Mouse (Mus musculus) liver, embryonic 16.5 days (tissue): ENCODE results near the gene Hectd1. TPM values are rescaled to one million over a fixed set of nuclear protein-coding genes. Genes with fewer than 3 reads are reported as not detected.

Experiments
- ATAC-seq: fragments of 200-750 bp; cut with Nextera tagmentation; 2 replicates; pipeline ENCODE4 v1.8.0; 2017; ENCODE audit warnings: low read depth, mild to moderate bottlenecking, moderate number of reproducible peaks, moderate library complexity
- H3K27ac ChIP-seq: fragments of 300-500 bp; sonication (generic); 2 replicates; pipeline ENCODE4 v1.5.1; 2014; ENCODE audit warnings: mild to moderate bottlenecking, low read length
- H3K27me3 ChIP-seq: fragments of 300-500 bp; sonication (generic); 2 replicates; pipeline ENCODE4 v1.6.1; 2014; ENCODE audit warnings: low read depth, low read length, mixed read lengths; ENCODE audit not compliant: control insufficient read depth, insufficient read depth
- H3K36me3 ChIP-seq: fragments of 300-500 bp; sonication (generic); 2 replicates; pipeline ENCODE4 v1.6.1; 2014; ENCODE audit warnings: mild to moderate bottlenecking; ENCODE audit not compliant: control insufficient read depth, insufficient read depth
- H3K4me1 ChIP-seq: fragments of 300-500 bp; sonication (generic); 2 replicates; pipeline ENCODE4 v1.6.1; 2014; ENCODE audit warnings: low read depth, low read length, mixed read lengths; ENCODE audit not compliant: control insufficient read depth
- H3K4me2 ChIP-seq: fragments of 300-500 bp; sonication (generic); 2 replicates; pipeline ENCODE4 v1.6.1; 2014; ENCODE audit warnings: low read depth, low read length, mixed read lengths
- H3K4me3 ChIP-seq: fragments of 300-500 bp; sonication (generic); 2 replicates; pipeline ENCODE4 v1.5.1; 2014; ENCODE audit warnings: low read depth, mild to moderate bottlenecking, low read length
- H3K9ac ChIP-seq: fragments of 300-500 bp; sonication (generic); 2 replicates; pipeline ENCODE4 v1.6.1; 2014; ENCODE audit warnings: low read depth, low read length
- H3K9me3 ChIP-seq: fragments of 300-500 bp; sonication (generic); replicated peaks from 2 replicates; pipeline ENCODE4 v1.6.1; 2016; ENCODE audit warnings: low read length; ENCODE audit not compliant: control insufficient read depth
- WGBS: fragments of 180-500 bp; shearing (Covaris S2); extraction: QIAGEN DNeasy Blood & Tissue Kit; methylation state at CpG from one replicate; pipeline ENCODE4 v1.1.7; 2014; ENCODE audit not compliant: insufficient replicate concordance; 5-methylcytosine and 5-hydroxymethylcytosine counted together
- polyA plus RNA-seq: library from polyadenylated mRNA; unstranded; fragments of >200 nt; fragmentation: Nextera tagmentation; extraction: Ambion mirVana; gene quantifications from 2 replicates; pipeline ENCODE4 v1.2.1, GENCODE M21; 2015

The Hectd1 gene
- polyA plus RNA-seq, 1 experiment from 2014 or later = 24.6 TPM

- Histone ChIP-seq H3K9me3 (no peaks in the 10 kb centered on the region), H3K27me3 (no peaks in the 10 kb centered on the region), H3K9ac (no peak overlapping the region), H3K27ac (no peak overlapping the region), H3K36me3 (no peaks in the 10 kb centered on the region), H3K4me1 (peaks cover 47% of the 10 kb centered on the region), H3K4me2 (no peak overlapping the region), H3K4me3 (no peak overlapping the region)
- WGBS = 76% methylated on average over 9 of the region's 9 CpGs
- no peak for ATAC-seq
Measured at GRCm38 (mm10) chr12:51847953-51848680, 18.8 kb upstream of the Hectd1 start.

GRCm38 (mm10) chr12:51845261-51845660, 15.9 kb upstream of the Hectd1 start:
- H3K36me3 ChIP-seq = no peaks in the 10 kb centered on the region
- no peaks in the 10 kb centered on the region for H3K9me3 ChIP-seq
- H3K9ac ChIP-seq = peak overlapping the region; percentile 49; the same call in 1 of the 2 replicates
- peak overlapping the region; percentile 100 for H3K27ac ChIP-seq
- peak; percentile 5; the same call in 1 of the 2 replicates for ATAC-seq
- 12% methylated on average over 1 of the region's 1 CpGs for WGBS
- H3K4me1 ChIP-seq = peaks cover 55% of the 10 kb centered on the region
- H3K4me3 ChIP-seq = peak overlapping the region; percentile 74; the same call in 1 of the 2 replicates
- H3K4me2 ChIP-seq = peak overlapping the region; percentile 48
- H3K27me3 ChIP-seq = no peaks in the 10 kb centered on the region

GRCm38 (mm10) chr12:51844771-51845256, 15.5 kb upstream of the Hectd1 start:
- under 1% methylated on average over 17 of the region's 17 CpGs for WGBS
- Histone ChIP-seq H3K9me3 (no peaks in the 10 kb centered on the region), H3K27ac (peak overlapping the region; percentile 100), H3K4me1 (peaks cover 51% of the 10 kb centered on the region), H3K27me3 (no peaks in the 10 kb centered on the region), H3K9ac (peak overlapping the region; percentile 92), H3K4me2 (peak overlapping the region; percentile 78), H3K36me3 (no peaks in the 10 kb centered on the region), H3K4me3 (peak overlapping the region; percentile 74)
- ATAC-seq = peak; percentile 98

GRCm38 (mm10) chr12:51843576-51844520, 14.5 kb upstream of the Hectd1 start:
- peak overlapping the region; percentile 92 for H3K9ac ChIP-seq
- H3K27ac ChIP-seq = peak overlapping the region; percentile 100
- 24% methylated on average over 15 of the region's 15 CpGs for WGBS
- no peaks in the 10 kb centered on the region for H3K27me3 ChIP-seq
- H3K4me3 ChIP-seq = peak overlapping the region; percentile 74
- H3K4me1 ChIP-seq = peaks cover 44% of the 10 kb centered on the region
- H3K36me3 ChIP-seq = no peaks in the 10 kb centered on the region
- no peak for ATAC-seq
- no peaks in the 10 kb centered on the region for H3K9me3 ChIP-seq
- H3K4me2 ChIP-seq = peak overlapping the region; percentile 78

- H3K4me1 ChIP-seq = peaks cover 44% of the 10 kb centered on the region
- H3K9ac ChIP-seq = peak overlapping the region; percentile 53; the same call in 1 of the 2 replicates
- 0 out of 2 replicates have a peak overlapping the region, but pooled peaks have one; percentile 14 for H3K4me3 ChIP-seq
- no peaks in the 10 kb centered on the region for H3K9me3 ChIP-seq
- H3K27ac ChIP-seq = peak overlapping the region; percentile 94
- H3K4me2 ChIP-seq = peak overlapping the region; percentile 50
- 37% methylated on average over 6 of the region's 6 CpGs for WGBS
- peak; percentile 33 for ATAC-seq
- H3K27me3 ChIP-seq = no peaks in the 10 kb centered on the region
- no peaks in the 10 kb centered on the region for H3K36me3 ChIP-seq
Measured at GRCm38 (mm10) chr12:51842081-51842864, 12.9 kb upstream of the Hectd1 start.

- Histone ChIP-seq H3K27ac (peak overlapping the region; percentile 37; the same call in 1 of the 2 replicates), H3K4me3 (no peak overlapping the region), H3K36me3 (no peaks in the 10 kb centered on the region), H3K4me1 (peaks cover 35% of the 10 kb centered on the region), H3K9me3 (no peaks in the 10 kb centered on the region), H3K27me3 (no peaks in the 10 kb centered on the region), H3K9ac (no peak overlapping the region), H3K4me2 (no peak overlapping the region)
- WGBS = 80% methylated on average over 1 of the region's 1 CpGs
- no peak for ATAC-seq
Measured at GRCm38 (mm10) chr12:51839856-51840255, 10.5 kb upstream of the Hectd1 start.

GRCm38 (mm10) chr12:51835219-51835618, 5.9 kb upstream of the Hectd1 start:
- Histone ChIP-seq H3K27me3 (no peaks in the 10 kb centered on the region), H3K4me2 (no peak overlapping the region), H3K4me1 (peaks cover 15% of the 10 kb centered on the region), H3K4me3 (no peak overlapping the region), H3K9ac (no peak overlapping the region), H3K27ac (no peak overlapping the region; the same call in 1 of the 2 replicates), H3K9me3 (no peaks in the 10 kb centered on the region), H3K36me3 (no peaks in the 10 kb centered on the region)
- no peak; the same call in 1 of the 2 replicates for ATAC-seq
- 18% methylated on average over 3 of the region's 3 CpGs for WGBS

GRCm38 (mm10) chr12:51831931-51832330, 2.6 kb upstream of the Hectd1 start:
- Histone ChIP-seq H3K27ac (peak overlapping the region; percentile 100; the same call in 1 of the 2 replicates), H3K4me2 (peak overlapping the region; percentile 80), H3K36me3 (peaks cover 3% of the 10 kb centered on the region; the same call in 1 of the 2 replicates), H3K9ac (no peak overlapping the region), H3K4me3 (no peak overlapping the region; the same call in 1 of the 2 replicates), H3K27me3 (no peaks in the 10 kb centered on the region), H3K9me3 (no peaks in the 10 kb centered on the region), H3K4me1 (peaks cover 22% of the 10 kb centered on the region)
- ATAC-seq = no peak
- 79% methylated on average over 13 of the region's 13 CpGs for WGBS
